Mouse (Mus musculus): ENCODE results near the gene Gm11444.
A peak's percentile ranks its signal among the peaks of the same experiment; 100 is the strongest.

The Gm11444 gene

DNA sequence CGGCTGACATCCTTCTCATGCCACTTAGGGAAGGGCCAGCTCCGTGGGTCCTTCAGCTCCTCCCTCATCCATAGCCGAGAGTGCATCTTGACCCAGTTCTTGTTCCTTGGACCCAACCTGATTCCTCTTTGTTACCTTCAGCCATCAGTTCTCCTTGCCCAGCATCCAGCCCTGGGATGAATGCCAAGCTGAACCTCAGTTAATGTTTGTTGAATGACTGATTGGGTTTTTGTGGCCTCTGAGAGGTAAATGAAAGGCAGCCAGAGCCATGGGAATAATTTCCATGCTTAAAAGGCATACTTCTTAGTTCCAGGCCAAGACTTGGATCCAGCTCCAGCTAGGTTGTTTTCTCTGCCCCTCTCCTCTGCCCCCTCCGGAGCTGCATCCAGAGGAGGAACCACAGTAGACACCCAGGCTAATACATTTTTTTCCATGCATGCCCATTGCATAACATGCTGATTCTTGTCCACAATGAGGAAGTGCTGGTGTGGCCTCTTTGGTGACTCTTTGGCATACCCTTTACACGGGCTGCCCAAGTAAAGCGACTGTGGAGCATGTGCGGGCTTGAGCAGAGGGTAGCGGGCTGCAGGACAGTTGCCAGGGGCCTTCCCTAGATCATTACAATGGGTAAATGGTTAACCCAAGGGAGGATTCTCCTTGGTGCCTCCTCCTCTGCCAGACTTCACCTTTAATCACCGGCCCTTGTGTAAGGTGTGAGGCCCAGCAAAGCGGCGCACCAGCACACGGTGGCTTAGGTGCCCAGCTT is 37.7 kb downstream of the Gm11444 start:
- DNase-seq: peak in 1 of 2 experiments; percentile 18

DNA sequence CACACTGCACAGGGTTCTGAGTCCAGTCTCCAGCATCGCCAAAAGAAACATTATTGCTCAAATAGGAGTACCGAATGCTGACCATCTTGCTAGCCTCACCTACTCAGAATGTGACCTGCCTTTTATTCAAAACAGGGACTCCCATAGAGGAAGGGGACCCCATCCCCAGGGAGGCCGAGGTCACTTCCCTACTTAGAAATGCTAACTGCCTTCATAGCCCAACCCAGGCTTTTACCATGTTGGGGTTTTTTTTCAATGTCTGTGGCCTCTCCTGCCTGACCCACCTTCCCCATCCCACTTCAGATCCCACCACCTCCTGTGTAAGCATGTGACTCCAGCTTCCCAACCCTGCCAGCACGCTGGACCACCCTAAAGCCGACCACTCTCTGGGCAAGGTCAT is 38.5 kb downstream of the Gm11444 start:
- no peak for DNase-seq

DNA sequence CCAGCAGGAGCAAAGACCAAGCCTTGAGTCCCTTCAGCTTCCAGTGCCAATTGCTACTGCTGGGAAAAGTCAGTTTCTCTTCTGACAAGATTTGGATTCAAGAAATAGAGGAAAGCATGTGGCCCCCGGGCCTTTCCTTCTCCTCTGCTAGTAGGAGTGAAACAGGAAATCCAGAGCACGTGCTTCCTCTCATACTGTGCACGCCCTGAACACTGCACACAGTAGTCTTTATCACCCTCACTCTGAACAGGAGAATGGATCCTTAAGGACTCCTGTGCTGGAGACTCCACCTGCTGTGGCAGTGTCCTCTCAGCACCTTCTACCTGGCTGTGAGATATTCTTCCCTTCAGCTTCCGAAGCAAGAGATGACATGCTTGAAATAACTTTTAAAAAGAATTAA is 38.9 kb downstream of the Gm11444 start:
- DNase-seq: no peak

DNA sequence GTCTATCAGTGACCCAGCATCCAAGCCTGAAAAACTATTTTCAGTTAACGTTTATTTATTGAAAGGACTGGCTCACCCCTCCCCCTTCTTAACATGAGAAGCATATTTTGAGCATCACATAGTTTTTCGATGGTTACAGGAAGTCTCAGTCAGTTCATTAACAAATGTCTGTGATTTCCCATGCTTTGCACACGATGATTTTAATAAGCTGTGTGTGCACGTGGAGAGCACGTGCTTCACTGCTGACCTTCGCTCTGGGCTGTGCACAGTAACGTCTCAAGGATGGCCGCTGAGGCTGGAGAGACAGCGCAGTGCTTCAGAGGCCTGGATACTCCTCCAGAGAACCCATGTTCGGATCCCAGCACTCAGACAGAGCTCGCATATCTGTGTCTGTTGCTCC is 42.8 kb downstream of the Gm11444 start:
- DNase-seq: no peak

DNA sequence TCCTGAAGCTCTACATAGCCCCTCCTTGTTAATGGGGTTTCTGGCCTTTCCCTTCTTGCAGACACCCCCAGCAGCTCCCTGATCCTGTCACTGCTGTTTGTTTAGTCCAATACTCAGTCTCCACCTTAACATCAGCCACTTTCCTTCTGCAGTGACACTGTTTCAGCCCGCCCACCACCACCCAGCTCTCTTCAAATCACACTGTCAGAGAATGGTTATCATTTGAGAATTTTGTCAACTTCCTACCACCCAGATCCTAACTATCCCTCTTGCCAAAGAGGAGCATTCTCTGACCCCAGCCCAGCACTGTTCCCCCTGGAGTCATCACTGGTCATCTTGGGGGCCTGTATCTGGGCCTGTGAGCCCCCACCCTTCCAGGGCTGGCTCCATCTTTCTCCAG is 44.4 kb downstream of the Gm11444 start:
- DNase-seq: no peak

DNA sequence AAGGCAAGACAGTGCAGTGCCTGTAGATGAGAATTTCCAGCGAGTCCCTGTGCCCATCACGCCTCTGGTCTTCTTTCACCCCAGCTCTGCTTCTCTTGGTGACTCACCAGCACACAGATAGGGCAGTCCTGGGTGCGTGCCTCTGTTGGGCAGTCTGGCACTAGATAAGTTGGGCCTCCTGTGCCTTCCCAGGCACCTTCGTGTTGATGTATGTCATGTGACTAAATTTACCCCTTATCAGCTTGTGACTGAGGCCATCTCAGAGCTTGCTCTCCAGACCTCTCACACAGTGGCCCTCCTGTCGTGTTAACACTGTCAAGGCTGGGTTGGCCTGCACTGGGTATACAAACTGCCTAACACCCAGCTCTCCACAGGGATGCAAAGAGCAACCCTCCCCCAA is 46.1 kb downstream of the Gm11444 start:
- DNase-seq: no peak

DNA sequence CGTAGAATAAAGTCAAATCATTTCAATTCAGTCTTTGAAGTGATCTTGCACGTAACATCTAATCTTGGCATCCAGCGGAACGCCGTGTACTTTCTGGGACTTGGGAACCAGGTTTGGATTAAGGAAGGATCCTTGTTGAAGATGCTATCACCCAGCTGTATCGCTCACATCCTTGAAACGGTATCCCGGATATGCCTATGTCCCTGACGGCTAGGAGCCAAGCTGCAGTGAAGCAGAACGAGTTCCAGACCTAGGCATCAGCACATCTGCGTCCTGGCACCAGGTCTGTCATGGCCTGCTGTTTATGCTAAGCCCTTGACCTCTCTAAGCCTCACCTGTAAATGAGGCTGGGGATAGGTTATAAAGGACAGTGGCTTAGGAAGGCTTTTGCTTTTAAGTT is 49.8 kb downstream of the Gm11444 start:
- DNase-seq: no peak

DNA sequence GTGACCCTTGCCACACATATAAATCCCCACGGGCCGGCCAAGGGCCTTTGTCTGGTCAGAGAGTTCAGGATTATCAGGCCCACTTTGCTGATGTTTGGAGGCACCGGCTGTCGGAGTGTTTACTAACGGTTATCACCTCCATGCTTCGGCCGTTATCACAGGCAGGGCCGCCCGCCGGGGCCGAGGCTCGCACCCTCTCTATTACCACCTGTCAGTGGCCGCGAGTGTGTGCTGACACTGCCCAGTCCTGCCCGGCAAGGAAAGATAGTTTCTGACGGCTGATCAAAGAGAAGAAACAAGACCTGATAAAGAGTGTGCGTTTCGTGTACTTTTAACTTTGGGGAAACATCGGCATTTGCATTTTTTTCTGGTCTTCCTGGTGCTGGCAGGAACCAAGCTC is 50.3 kb downstream of the Gm11444 start:
- DNase-seq: no peak

DNA sequence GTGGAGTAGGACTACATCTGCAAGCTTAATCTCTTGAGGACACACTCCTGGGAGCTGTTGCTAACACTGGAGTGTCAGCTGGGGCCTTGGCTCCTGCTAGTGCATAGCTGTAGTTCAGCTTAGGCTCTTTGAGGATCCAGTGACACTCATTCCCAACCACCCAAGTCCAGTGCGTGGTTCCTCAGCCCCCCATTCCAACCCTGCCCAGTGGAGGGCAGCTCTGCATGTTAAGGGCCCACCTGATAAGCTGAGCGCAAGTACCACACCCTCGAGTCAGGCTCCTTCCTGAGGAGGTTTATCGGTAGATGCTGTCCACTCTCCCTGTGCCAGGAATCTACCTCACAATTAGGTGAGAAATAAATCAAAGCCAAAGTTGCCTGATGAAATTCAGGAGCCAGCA is 50.7 kb downstream of the Gm11444 start:
- no peak for DNase-seq
